Comparison of ENCODE assay signal across 22 mouse cellular contexts in genomic region chr5:118601452-118601851, GRCm38 (mm10). TPM values are rescaled to one million over a fixed set of nuclear protein-coding genes. Genes with fewer than 3 reads are reported as not detected.
DNase-seq lines count a peak whose midpoint lies in the region; ATAC-seq lines count a peak whose summit lies in the region.
"Had no signal": no experiment of that assay in that cellular context is flagged by ENCODE, and none has a peak within 500 bp of the region (broad histone marks: within the 10 kb centered on the region; RNA-seq: fewer than 3 reads in every experiment).

No protein-coding gene starts in this region.

- DNase-seq in thymus, postnatal 0 days (ENCODE audit: low spot score), result peak; percentile 64
- DNase-seq in thymus, adult 18-20 months, result no peak
- DNase-seq in CD4-positive, CD25-positive, alpha-beta regulatory T cell, adult 2 months (ENCODE audit: low read depth, low spot score), result peak; percentile 67
- peak; percentile 71 for DNase-seq in naive thymus-derived CD4-positive, alpha-beta T cell, adult 2 months (ENCODE audit: low read depth)
- DNase-seq in adrenal gland, postnatal 25 days, result no peak
- DNase-seq: adrenal gland, adult 8-10 months; adrenal gland, postnatal 36 days; B cell, adult 2 months; cerebellum, adult 18-20 months; cerebellum, adult 9-10 months; cerebellum, postnatal 25 days; gastrocnemius, adult 2 months; gastrocnemius, postnatal 14 days; heart, adult 11 months had no signal

- peak; percentile 87 for ATAC-seq in activated CD4-positive, CD25-positive, alpha-beta regulatory T cell, adult 4 months
- ATAC-seq in megakaryocyte, adult 5-6 weeks (ENCODE audit: poor library complexity, severe bottlenecking), result no peak
- ATAC-seq in frontal cortex, adult (ENCODE audit: low TSS enrichment), result no peak
- ATAC-seq: forebrain, embryonic 13.5 days; forebrain, embryonic 16.5 days; hindbrain, postnatal 0 days; intestine, postnatal 0 days; Patski had no signal

RNA-seq across cellular contexts. Expression of gene Med13l, which starts 41.0 kb away (rescaled TPM):
- polyA plus RNA-seq in thymus, postnatal 0 days (2015; fragmentation: Nextera tagmentation; extraction: Ambion mirVana), result 12.4 and 16.6 TPM in 2 replicates
- polyA plus RNA-seq in activated CD4-positive, CD25-positive, alpha-beta regulatory T cell, adult 4 months (2017; shearing (Covaris generic)), result 10 to 100 TPM; 14.6 to 17.4 TPM
- 33.9 and 40.3 TPM in 2 replicates for total RNA-seq in adrenal gland, postnatal 25 days (2021)
- 25.6 and 30.7 TPM in 2 replicates for total RNA-seq in megakaryocyte, adult 5-6 weeks (2015)
- 21.5 and 31.8 TPM in 2 replicates for total RNA-seq in megakaryocyte, adult 5-6 weeks (2017)

Comparison
In these comparisons a context has a peak if more than half of its experiments do, and no peak if none do; other contexts are left out.
1. DNase-seq: peak in thymus, postnatal 0 days (single experiment), CD4-positive, CD25-positive, alpha-beta regulatory T cell, adult 2 months (single experiment) and naive thymus-derived CD4-positive, alpha-beta T cell, adult 2 months (single experiment); none in thymus, adult 18-20 months (0 of 2) and adrenal gland, postnatal 25 days (single experiment).